Mouse (Mus musculus) NIH3T3 (cell line): ENCODE measurements at regions not wholly inside any gene's neighbourhood (a gene's known extent, or its start where the extent isn't known, plus 50 kb on each side); places are given as distances from the start of the nearest gene placed in this dataset.

Source experiments
- DNase-seq: peaks from one replicate; pipeline ENCODE4 v3.0.0-alpha.2; 2012; ENCODE audit warnings: low read depth

DNA sequence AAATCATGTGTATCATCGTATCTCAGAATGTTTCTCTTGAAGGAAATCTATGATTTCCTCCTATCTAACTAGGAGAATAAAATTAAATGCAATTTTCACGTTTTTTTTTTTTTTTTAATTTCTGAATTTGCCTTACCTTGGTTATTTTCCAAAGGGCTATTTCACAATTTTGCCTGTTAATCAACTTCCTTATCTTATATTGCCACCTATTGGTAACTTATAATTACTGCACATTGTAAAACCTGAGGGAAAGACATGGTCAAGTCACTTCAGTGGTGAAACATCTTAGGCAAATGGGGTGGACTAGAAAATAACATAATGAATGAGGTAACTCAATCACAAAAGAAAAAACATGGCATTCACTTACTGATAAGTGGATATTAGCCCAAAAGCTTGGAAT, 232.0 kb downstream of the Nap1l3 start:
- peak; percentile 0 for DNase-seq
